Mouse (Mus musculus) lung, postnatal 14 days (tissue): Measurements from ENCODE around the gene Tab3.

Experiments
- DNase-seq: peaks from one replicate; pipeline ENCODE4 v3.0.0; 2021

Gene Tab3

DNA sequence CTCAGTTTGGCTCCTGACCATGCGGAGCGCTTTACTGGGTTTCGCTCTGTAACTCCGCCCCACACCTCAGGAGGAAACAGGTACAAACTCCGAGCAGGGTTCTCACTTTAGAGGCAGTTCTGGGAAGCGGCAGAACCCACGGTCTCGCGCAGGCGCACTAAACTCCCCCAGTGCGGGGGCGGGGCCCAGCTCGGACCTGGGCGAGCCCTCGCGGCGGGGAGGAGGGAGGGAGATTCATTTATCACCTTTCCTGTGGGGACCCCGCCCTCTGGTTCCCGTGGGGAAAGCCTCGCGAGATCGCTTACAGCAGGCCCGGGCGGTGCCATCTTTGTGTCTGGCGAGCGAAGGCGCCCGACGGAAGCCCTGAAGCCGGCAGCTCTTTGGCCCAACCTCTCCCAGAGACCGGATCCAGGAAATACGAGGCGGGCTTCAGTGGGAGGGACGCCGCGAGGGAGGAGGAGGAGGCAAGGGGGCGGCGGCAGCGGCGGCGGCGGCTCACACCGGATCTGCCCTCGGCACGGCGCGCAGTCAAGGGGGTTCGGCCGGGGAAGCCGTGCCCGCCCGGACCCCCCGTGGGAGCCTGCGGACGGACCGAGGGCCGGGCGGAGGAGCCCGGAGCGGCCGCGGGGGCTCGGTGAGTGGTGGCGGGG is at the start of gene Tab3:
Tab3 (plus strand) TSS at position 491 of the 650 bp plus-strand sequence.
- DNase-seq = peak; percentile 95

DNA sequence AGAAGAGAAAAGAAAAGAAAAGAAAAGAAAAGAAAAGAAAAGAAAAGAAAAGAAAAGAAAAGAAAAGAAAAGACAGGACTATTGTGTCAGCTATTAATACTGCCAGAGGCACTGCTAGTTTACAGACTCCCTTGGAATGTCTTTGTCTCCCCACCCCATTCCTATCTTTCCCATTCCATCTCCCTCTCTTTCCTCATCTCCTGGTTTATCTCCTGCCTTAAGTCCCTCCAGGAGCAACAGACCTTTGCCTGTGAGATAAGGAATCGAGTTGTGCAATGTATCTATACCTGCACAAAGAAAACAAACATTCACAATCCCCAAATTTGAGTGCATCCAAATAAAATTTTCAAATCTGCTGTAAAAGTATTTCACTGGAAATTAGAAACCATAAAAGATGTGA is 48.3 kb upstream of the Tab3 start:
- no peak for DNase-seq

DNA sequence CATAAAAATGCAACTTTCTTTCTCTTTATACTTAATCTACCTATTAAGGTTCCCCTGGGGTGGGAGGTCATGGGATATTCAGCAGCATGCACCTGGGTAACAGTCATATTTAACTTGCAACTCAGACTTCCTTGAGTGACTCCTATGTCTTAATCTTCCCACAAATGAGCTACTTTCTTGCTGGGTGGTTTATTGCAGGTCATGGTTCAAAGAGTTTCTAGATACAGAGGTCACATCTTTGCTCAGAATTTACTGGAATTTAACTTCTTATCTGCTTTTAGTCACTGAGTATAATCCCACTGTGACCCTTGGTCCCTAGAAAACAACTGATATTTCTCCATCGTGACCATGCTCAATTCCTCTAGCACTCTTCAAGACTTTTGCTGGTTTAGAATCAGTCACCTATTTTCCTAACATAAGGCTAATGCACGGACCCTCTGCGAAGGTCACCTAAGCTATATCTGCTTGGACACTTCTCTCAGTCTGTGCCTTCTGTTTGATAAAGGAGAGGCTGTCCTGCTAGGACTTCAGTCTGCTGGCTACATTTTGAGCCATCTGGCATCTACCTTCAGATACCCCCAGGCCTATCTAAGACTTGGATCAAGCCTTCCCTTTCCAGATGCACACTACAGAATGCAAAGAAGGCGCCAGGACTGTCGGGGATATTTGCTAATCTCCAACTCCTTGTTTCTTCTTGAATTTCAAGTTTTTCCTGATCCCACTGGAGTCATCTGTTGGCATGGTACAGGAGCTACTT is 47.4 kb upstream of the Tab3 start:
- no peak for DNase-seq

DNA sequence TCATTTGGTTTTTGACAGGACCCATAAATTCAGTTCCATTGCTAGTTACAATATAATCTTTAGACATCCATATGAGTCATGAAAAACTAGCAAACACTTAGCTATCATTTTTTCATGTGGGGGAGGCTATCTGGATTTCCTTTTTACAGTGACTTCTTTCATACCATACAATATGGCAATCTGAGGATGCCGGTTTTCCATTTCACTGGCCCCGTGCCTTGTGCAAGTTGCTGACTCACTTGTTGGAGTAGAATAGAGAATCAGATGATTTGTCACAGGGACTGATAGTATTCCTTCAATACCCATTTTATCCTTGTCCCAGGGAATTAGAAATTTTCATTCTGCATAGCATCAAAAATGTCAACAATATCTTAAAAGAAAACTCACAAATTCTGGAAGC is 14.9 kb upstream of the Tab3 start:
- no peak for DNase-seq

DNA sequence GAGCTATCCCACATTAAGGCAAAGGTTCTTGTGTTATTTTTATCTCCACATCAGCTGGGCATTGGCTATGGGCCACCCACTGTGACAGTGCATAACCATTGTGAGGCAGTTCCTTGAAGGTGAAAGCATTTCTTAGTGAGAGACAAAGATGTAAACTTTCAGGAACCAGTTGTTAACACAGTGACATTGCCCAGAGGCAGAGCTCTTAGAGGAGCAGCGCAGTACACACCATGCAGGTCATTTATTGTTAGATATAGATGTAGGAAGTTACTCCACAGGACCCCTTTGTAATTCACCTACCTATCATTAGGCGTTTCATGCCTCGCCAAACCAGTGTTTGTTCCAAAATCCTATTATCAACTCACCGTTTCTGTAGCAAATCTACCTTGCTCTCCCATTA is 7.6 kb upstream of the Tab3 start:
- no peak for DNase-seq

DNA sequence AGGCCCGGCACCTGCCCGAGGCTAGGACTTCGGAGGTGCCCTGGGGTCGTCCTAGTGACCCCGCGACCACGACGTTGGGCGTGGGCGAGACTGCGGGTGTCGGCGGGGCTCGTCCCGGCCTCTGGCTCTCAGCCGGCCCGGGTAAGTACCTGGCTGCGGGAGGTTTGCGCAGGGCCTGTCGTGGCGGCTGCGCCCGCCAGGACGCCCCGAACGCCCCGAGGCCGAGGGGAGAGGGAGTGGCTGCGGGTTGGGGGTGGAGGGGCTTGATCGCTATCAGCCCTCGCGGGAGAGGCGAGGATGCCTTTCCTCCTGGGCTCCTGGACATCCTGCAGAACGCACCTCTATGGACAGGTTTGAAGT is 340 bp downstream of the Tab3 start:
- no peak for DNase-seq

DNA sequence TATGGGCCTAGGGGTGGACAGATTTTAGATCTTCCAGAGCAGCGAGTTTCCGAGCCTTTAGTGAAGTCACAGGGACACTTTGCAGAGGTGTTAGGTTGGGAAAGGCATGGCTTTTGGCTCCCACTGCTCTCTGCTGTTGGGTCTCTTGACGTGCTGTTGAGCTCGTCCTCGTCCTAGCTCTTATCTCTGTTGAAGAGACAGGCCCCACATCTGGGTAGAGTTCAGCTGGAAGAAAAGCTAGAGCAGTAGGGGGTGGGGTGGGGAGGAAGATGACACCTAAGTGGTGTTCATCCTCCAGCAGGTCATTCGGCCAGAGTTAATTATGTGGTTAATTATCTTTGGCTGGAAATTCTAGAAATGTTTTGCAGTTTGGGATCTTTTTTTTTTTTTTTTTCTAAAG is 2.5 kb downstream of the Tab3 start:
- DNase-seq = no peak

DNA sequence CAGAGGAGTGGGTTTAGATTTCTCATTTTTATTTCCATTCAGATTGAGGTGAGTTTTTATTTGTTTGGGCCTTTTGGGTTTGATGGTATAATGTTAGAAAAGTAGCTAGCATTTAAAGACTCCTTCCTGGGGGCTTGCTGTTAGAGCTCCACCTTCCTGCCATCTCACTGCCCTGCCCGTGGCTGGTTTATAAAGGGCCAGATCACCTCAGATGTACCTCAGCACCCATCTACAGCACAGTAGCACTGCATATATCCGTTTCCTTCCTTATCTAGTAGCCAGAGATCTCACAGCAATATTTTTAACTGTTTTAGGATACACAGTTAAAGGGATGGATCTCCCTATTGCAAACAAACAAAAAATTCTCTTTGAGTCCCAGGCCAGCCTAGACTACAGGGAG is 6.9 kb downstream of the Tab3 start:
- DNase-seq = no peak

DNA sequence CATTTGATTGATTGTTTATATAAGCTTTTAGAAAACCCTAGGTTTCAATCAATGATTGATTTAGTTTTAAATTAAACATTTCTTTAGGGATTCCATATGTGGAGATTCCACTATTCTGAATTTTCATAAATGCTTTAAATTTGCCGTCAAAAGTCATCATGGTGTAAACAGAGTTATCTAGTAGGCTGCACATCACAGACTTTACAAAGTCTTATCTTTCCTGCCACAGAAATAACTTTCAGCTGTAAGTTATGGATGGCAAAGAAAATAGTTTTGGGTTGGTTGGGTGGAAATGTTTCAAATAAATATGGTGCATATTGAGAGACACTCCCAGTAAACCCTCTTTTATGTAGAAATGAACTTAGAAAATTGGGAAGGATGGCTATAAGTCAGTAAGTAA is 8.7 kb downstream of the Tab3 start:
- DNase-seq = no peak

DNA sequence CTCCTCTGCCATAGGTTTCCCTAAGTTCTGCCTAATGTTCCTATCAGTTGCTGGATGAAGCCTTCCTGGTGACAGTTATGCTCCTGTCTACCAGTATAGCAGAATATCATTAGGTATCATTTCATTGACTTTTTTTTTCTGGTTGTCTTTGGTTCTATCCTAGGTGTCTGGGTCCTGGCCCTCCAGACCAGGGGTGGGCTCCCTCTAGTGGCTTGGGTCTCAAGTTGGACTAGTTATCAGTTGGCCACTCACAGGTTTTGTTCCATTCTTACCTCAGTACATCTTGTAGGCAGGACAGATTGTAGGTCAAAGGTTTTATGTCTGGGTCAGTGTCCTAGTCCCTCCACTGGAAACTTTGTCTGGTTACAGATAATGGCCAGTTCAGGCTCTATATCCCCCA is 11.8 kb downstream of the Tab3 start:
- peak; percentile 1 for DNase-seq

DNA sequence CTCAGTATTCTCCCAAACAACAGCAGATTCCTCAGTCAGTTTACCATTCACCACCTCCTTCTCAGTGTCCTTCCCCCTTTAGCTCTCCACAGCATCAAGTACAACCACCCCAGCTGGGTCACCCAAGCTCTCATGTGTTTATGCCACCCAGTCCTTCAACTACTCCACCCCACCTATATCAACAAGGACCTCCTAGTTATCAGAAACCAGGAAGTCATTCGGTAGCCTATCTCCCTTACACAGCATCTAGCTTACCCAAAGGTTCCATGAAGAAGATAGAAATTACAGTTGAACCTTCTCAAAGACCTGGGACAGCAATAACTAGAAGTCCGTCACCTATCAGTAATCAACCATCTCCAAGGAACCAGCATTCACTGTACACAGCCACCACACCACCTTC is 40.9 kb downstream of the Tab3 start:
- no peak for DNase-seq

DNA sequence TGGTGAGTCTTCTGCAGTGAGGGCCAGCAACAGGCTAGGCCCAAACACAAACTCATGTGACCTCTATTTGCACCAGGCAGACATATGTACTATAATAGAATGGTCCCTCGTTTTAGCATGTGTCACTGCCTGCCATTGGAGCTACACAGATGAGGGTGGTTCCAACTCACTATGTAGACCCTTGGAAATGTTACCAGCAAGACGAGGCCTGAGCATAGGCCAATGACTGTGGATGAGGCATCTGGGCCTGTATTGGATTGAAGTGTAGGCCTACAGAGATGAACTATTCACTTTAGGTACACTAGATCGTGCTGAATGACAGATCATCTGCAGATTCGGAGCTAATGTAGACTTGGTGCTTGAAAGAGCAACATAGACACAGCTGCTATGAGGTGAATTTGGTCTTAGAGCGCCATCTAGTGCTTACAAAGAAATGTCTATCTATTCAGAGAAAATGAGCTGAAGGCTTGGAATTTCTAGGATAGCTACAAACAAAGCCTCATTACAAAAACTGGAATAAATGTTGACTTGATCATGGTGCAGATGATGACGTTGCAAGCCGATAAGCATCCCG is 72.5 kb downstream of the Tab3 start:
- DNase-seq = peak; percentile 5

DNA sequence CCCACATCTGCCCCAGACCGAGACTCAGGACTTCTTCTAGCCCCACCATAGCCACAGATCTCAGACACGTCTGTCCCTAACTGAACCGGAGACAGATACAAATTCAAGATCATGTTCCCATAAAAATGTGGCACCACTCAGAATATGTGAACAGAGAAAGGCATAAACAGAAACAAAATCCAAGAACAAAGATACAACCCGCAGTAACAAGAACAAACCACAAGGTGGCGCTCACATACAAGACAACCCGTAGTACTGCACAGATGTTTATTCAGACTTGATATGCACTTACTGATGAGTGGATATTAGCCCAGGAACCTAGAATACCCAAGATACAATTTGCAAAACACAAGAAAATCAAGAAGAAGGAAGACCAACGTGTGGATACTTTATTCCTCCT is 103.0 kb downstream of the Tab3 start:
- DNase-seq = peak; percentile 37

DNA sequence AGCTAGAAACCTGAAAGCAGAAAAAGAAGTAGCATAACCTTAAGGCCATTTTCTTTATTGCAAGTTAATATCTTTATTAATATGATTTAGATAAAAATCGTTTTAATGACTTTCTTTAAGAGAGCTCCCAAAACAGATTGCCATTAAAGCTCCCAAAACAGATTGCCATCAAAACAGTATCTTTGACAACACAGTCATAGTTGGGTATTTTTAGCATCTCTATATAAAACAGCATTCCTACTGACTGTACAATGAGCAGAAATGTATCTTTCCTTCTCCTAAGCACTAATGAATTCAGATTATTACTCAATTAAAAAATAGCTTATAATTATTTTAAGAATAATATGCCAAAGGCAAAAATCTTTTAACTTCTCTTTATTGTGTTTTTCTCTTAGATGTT is 108.3 kb downstream of the Tab3 start:
- DNase-seq = no peak

DNA sequence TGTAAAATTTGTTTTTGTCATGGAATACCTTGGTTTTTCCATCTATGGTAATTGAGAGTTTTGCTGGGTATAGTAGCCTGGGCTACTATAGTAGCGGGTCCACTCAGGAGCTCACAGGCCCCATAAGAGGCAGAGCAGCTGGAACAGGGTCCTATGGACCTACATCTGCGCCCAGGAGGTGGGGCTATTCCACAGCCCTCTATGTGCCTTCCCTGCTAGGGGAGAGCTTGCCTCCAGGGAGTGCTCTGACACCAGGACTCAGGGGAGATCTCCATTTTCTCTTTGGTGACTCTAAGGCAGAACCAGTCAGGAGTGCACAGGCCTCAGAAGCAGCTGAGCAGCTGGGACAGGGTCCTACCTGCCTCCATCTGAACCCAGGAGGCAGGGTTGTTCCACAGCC is 109.9 kb downstream of the Tab3 start:
- DNase-seq = no peak
